Mouse (Mus musculus): ENCODE measurements at regions not wholly inside any gene's neighbourhood (a gene's known extent, or its start where the extent isn't known, plus 50 kb on each side); places are given as distances from the start of the nearest gene placed in this dataset.

GRCm38 (mm10) chr5:80326986-80327385 lies 693.0 kb upstream of the Adgrl3 start:
- DNase-seq (ENCODE audit: low spot score in 2 of 2), result no peak

GRCm38 (mm10) chr5:80345155-80345554 lies 674.8 kb upstream of the Adgrl3 start:
- no peak for DNase-seq (ENCODE audit: low spot score in 2 of 2)

- no peak for DNase-seq (ENCODE audit: low spot score in 2 of 2)
These were observed 661.7 kb upstream of the Adgrl3 start for GRCm38 (mm10) chr5:80358271-80358670.

- peak; percentile 8 to 61 for DNase-seq (ENCODE audit: low spot score in 2 of 2)
These were observed 626.3 kb upstream of the Adgrl3 start for GRCm38 (mm10) chr5:80393656-80394055.

- no peak for DNase-seq (ENCODE audit: low spot score in 2 of 2)
These were observed 617.3 kb upstream of the Adgrl3 start for GRCm38 (mm10) chr5:80402666-80403065.

GRCm38 (mm10) chr5:80416116-80416515 lies 603.8 kb upstream of the Adgrl3 start:
- DNase-seq (ENCODE audit: low spot score in 2 of 2), result no peak
